Mouse (Mus musculus): Measurements from ENCODE around the gene Zfp518b. TPM values are rescaled to one million over a fixed set of nuclear protein-coding genes. Genes with fewer than 3 reads are reported as not detected.

Zfp518b gene
- 13.6 and 14.4 TPM in 2 replicates for polyA plus RNA-seq (2015; fragmentation: Nextera tagmentation; extraction: Ambion mirVana)

GRCm38 (mm10) chr5:38684164-38684911 is at the start of gene Zfp518b:
Zfp518b (minus strand) TSS chr5:38684826.
- Histone ChIP-seq H3K4me3 (replicated peaks) (peak within 1 kb of the TSS; percentile 80), H3K9me3 (no peaks in the 10 kb centered on the region), H3K4me2 (replicated peaks) (peak within 1 kb of the TSS; percentile 92), H3K27ac (peak within 1 kb of the TSS; percentile 75), H3K36me3 (peaks cover 13% of the 10 kb centered on the region; the same call in 1 of the 2 replicates), H3K9ac (peak within 1 kb of the TSS; percentile 87), H3K4me1 (replicated peaks) (peaks cover 4% of the 10 kb centered on the region; the same call in 1 of the 2 replicates), H3K27me3 (replicated peaks) (no peaks in the 10 kb centered on the region)
- under 1% methylated on average over 87 of the region's 89 CpGs for WGBS
- ATAC-seq = peak; percentile 97

- H3K27me3 ChIP-seq (replicated peaks) = no peaks in the 10 kb centered on the region
- H3K27ac ChIP-seq = no peak overlapping the region
- H3K9ac ChIP-seq = no peak overlapping the region
- H3K4me1 ChIP-seq (replicated peaks) = no peaks in the 10 kb centered on the region
- WGBS = 69% methylated on average over 11 of the region's 11 CpGs
- no peak overlapping the region for H3K4me3 ChIP-seq (replicated peaks)
- no peak overlapping the region for H3K4me2 ChIP-seq (replicated peaks)
- ATAC-seq = no peak
- H3K36me3 ChIP-seq = no peaks in the 10 kb centered on the region
- H3K9me3 ChIP-seq = no peaks in the 10 kb centered on the region
These were observed 24.4 kb upstream of the Zfp518b start for GRCm38 (mm10) chr5:38708940-38709581.

- Histone ChIP-seq H3K4me3 (replicated peaks) (no peak overlapping the region), H3K27ac (no peak overlapping the region), H3K27me3 (replicated peaks) (no peaks in the 10 kb centered on the region), H3K9me3 (no peaks in the 10 kb centered on the region), H3K36me3 (no peaks in the 10 kb centered on the region), H3K4me1 (replicated peaks) (no peaks in the 10 kb centered on the region), H3K4me2 (replicated peaks) (no peak overlapping the region), H3K9ac (no peak overlapping the region)
- 73% methylated on average over 7 of the region's 7 CpGs for WGBS
- no peak for ATAC-seq
These were observed 22.9 kb upstream of the Zfp518b start for GRCm38 (mm10) chr5:38707364-38708075.

- no peaks in the 10 kb centered on the region for H3K27me3 ChIP-seq (replicated peaks)
- no peak overlapping the region for H3K9ac ChIP-seq
- H3K4me2 ChIP-seq (replicated peaks) = no peak overlapping the region
- no peak overlapping the region for H3K27ac ChIP-seq
- ATAC-seq = no peak
- H3K4me1 ChIP-seq (replicated peaks) = no peaks in the 10 kb centered on the region
- H3K36me3 ChIP-seq = no peaks in the 10 kb centered on the region
- H3K4me3 ChIP-seq (replicated peaks) = no peak overlapping the region
- 93% methylated on average over 6 of the region's 6 CpGs for WGBS
- no peaks in the 10 kb centered on the region for H3K9me3 ChIP-seq
These were observed 18.3 kb upstream of the Zfp518b start for GRCm38 (mm10) chr5:38702941-38703340.

GRCm38 (mm10) chr5:38702091-38702490 is 17.5 kb upstream of the Zfp518b start:
- Histone ChIP-seq H3K4me2 (replicated peaks) (no peak overlapping the region), H3K27me3 (replicated peaks) (no peaks in the 10 kb centered on the region), H3K9ac (no peak overlapping the region), H3K36me3 (no peaks in the 10 kb centered on the region), H3K27ac (no peak overlapping the region), H3K4me1 (replicated peaks) (no peaks in the 10 kb centered on the region), H3K4me3 (replicated peaks) (no peak overlapping the region), H3K9me3 (no peaks in the 10 kb centered on the region)
- WGBS = 73% methylated on average over 2 of the region's 2 CpGs
- ATAC-seq = no peak

- H3K27ac ChIP-seq = no peak overlapping the region
- ATAC-seq = no peak
- no peak overlapping the region for H3K4me3 ChIP-seq (replicated peaks)
- H3K27me3 ChIP-seq (replicated peaks) = no peaks in the 10 kb centered on the region
- no peaks in the 10 kb centered on the region for H3K36me3 ChIP-seq
- no peak overlapping the region for H3K4me2 ChIP-seq (replicated peaks)
- H3K9me3 ChIP-seq = no peaks in the 10 kb centered on the region
- H3K4me1 ChIP-seq (replicated peaks) = no peaks in the 10 kb centered on the region
- 83% methylated on average over 5 of the region's 5 CpGs for WGBS
- H3K9ac ChIP-seq = no peak overlapping the region
These were observed 13.8 kb upstream of the Zfp518b start for GRCm38 (mm10) chr5:38698466-38698865.

- Histone ChIP-seq H3K4me3 (replicated peaks) (no peak overlapping the region), H3K9ac (no peak overlapping the region), H3K4me2 (replicated peaks) (no peak overlapping the region), H3K4me1 (replicated peaks) (no peaks in the 10 kb centered on the region), H3K27me3 (replicated peaks) (no peaks in the 10 kb centered on the region), H3K27ac (no peak overlapping the region), H3K36me3 (no peaks in the 10 kb centered on the region), H3K9me3 (no peaks in the 10 kb centered on the region)
- ATAC-seq = no peak
- 58% methylated on average over 3 of the region's 3 CpGs for WGBS
These were observed 13.4 kb upstream of the Zfp518b start for GRCm38 (mm10) chr5:38698046-38698445.

GRCm38 (mm10) chr5:38696616-38697375 is 12.2 kb upstream of the Zfp518b start:
- Histone ChIP-seq H3K4me1 (replicated peaks) (no peaks in the 10 kb centered on the region), H3K4me3 (replicated peaks) (no peak overlapping the region), H3K27ac (no peak overlapping the region), H3K4me2 (replicated peaks) (no peak overlapping the region), H3K27me3 (replicated peaks) (no peaks in the 10 kb centered on the region), H3K36me3 (no peaks in the 10 kb centered on the region), H3K9me3 (no peaks in the 10 kb centered on the region), H3K9ac (no peak overlapping the region)
- no peak for ATAC-seq
- 72% methylated on average over 8 of the region's 8 CpGs for WGBS

- Histone ChIP-seq H3K27me3 (replicated peaks) (no peaks in the 10 kb centered on the region), H3K27ac (no peak overlapping the region), H3K4me1 (replicated peaks) (no peaks in the 10 kb centered on the region), H3K4me3 (replicated peaks) (no peak overlapping the region), H3K9ac (no peak overlapping the region), H3K9me3 (no peaks in the 10 kb centered on the region), H3K4me2 (replicated peaks) (no peak overlapping the region), H3K36me3 (no peaks in the 10 kb centered on the region)
- no peak for ATAC-seq
- 66% methylated on average over 6 of the region's 6 CpGs for WGBS
These were observed 8.2 kb upstream of the Zfp518b start for GRCm38 (mm10) chr5:38692859-38693258.

GRCm38 (mm10) chr5:38689186-38689585 is 4.6 kb upstream of the Zfp518b start:
- Histone ChIP-seq H3K9ac (no peak overlapping the region), H3K27me3 (replicated peaks) (no peaks in the 10 kb centered on the region), H3K4me1 (replicated peaks) (peaks cover 4% of the 10 kb centered on the region; the same call in 1 of the 2 replicates), H3K4me3 (replicated peaks) (no peak overlapping the region), H3K4me2 (replicated peaks) (no peak overlapping the region), H3K36me3 (no peaks in the 10 kb centered on the region), H3K9me3 (no peaks in the 10 kb centered on the region), H3K27ac (no peak overlapping the region)
- no peak for ATAC-seq
- 93% methylated on average over 6 of the region's 6 CpGs for WGBS

- Histone ChIP-seq H3K9me3 (no peaks in the 10 kb centered on the region), H3K4me1 (replicated peaks) (peaks cover 4% of the 10 kb centered on the region; the same call in 1 of the 2 replicates), H3K4me3 (replicated peaks) (no peak overlapping the region), H3K4me2 (replicated peaks) (no peak overlapping the region), H3K27me3 (replicated peaks) (no peaks in the 10 kb centered on the region), H3K27ac (no peak overlapping the region), H3K9ac (no peak overlapping the region), H3K36me3 (no peaks in the 10 kb centered on the region)
- ATAC-seq = no peak
- 71% methylated on average over 1 of the region's 1 CpGs for WGBS
These were observed 3.1 kb upstream of the Zfp518b start for GRCm38 (mm10) chr5:38687694-38688093.

GRCm38 (mm10) chr5:38658836-38659235 is 25.8 kb downstream of the Zfp518b start:
- no peak overlapping the region for H3K27ac ChIP-seq
- WGBS = 85% methylated on average over 5 of the region's 5 CpGs
- no peak for ATAC-seq
- no peaks in the 10 kb centered on the region for H3K9me3 ChIP-seq
- no peak overlapping the region for H3K4me3 ChIP-seq (replicated peaks)
- no peaks in the 10 kb centered on the region for H3K36me3 ChIP-seq
- H3K9ac ChIP-seq = no peak overlapping the region
- no peak overlapping the region for H3K4me2 ChIP-seq (replicated peaks)
- no peaks in the 10 kb centered on the region for H3K4me1 ChIP-seq (replicated peaks)
- no peaks in the 10 kb centered on the region for H3K27me3 ChIP-seq (replicated peaks)
